Mouse (Mus musculus) left cerebral cortex, postnatal 36 days (tissue): ENCODE measurements around the gene Gm49368. TPM values are rescaled to one million over a fixed set of nuclear protein-coding genes. Genes with fewer than 3 reads are reported as not detected.

Experiments
- total RNA-seq, 2 experiments: library from RNA; stranded (reverse); gene quantifications; 2 replicates each; pipeline ENCODE4 v1.2.3; 2021

The Gm49368 gene
- total RNA-seq, 2 experiments from 2014 or later = not detected

Other genes with a start within 250 kb of the Gm49368 start
- gene Stx4a, start 238.4 kb upstream of the Gm49368 start, total RNA-seq = 10 to 100 TPM; 74.6 to 76.0 TPM
- 100 to 1,000 TPM; 431 to 441 TPM for gene Stx1b, start 238.1 kb upstream of the Gm49368 start, total RNA-seq
- gene Zfp646, start 186.5 kb upstream of the Gm49368 start, total RNA-seq = 10 to 100 TPM; 27.0 to 33.9 TPM
- 10 to 100 TPM; 20.0 to 26.4 TPM for gene Zfp668, start 185.9 kb upstream of the Gm49368 start, total RNA-seq
- 1 to 10 TPM in 1 of 2 experiments, under 1 TPM in 1; 0.76 to 2.2 TPM for gene Prss53, start 171.7 kb upstream of the Gm49368 start, total RNA-seq
- gene Gm21974, start 167.2 kb upstream of the Gm49368 start, total RNA-seq = not detected
- 10 to 100 TPM; 22.2 to 24.5 TPM for gene Vkorc1, start 167.1 kb upstream of the Gm49368 start, total RNA-seq
- gene Bckdk, start 158.6 kb upstream of the Gm49368 start, total RNA-seq = 10 to 100 TPM; 36.4 to 46.4 TPM
- 10 to 100 TPM; 27.6 to 34.8 TPM for gene Kat8, start 150.2 kb upstream of the Gm49368 start, total RNA-seq
- not detected for gene Prss8, start 132.6 kb upstream of the Gm49368 start, total RNA-seq
- gene Prss36, start 116.0 kb upstream of the Gm49368 start, total RNA-seq = 10 to 100 TPM in 1 of 2 experiments, 1 to 10 TPM in 1; 8.2 to 10.2 TPM
- gene Fus, start 95.2 kb upstream of the Gm49368 start, total RNA-seq = 100 to 1,000 TPM; 259 to 349 TPM
- 1 to 10 TPM in 1 of 2 experiments, under 1 TPM in 1; 0.79 to 1.8 TPM for gene Pycard, start 68.8 kb upstream of the Gm49368 start, total RNA-seq
- gene Trim72, start 58.7 kb upstream of the Gm49368 start, total RNA-seq = under 1 TPM; 0.96 to 0.97 TPM
- gene Itgam, start within 50 bp of the Gm49368 start, total RNA-seq = 10 to 100 TPM; 10.2 to 12.1 TPM
- under 1 TPM in 1 of 2 experiments, not detected in 1; 0.32 TPM for gene Itgax, start 66.9 kb downstream of the Gm49368 start, total RNA-seq
- 1 to 10 TPM in 1 of 2 experiments, under 1 TPM in 1; 0.45 to 1.3 TPM for gene Itgad, start 91.7 kb downstream of the Gm49368 start, total RNA-seq
- gene Cox6a2, start 143.7 kb downstream of the Gm49368 start, total RNA-seq = 1 to 10 TPM; 7.4 to 8.7 TPM
- gene Armc5, start 174.7 kb downstream of the Gm49368 start, total RNA-seq = 10 to 100 TPM; 11.3 to 13.6 TPM
- gene 9130023H24Rik, start 175.3 kb downstream of the Gm49368 start, total RNA-seq = 1 to 10 TPM; 2.7 to 3.7 TPM
- 10 to 100 TPM; 19.0 to 22.6 TPM for gene Tgfb1i1, start 184.1 kb downstream of the Gm49368 start, total RNA-seq
- gene Slc5a2, start 203.0 kb downstream of the Gm49368 start, total RNA-seq = not detected
- gene BC017158, start 235.5 kb downstream of the Gm49368 start, total RNA-seq = 10 to 100 TPM; 23.5 to 26.3 TPM